Mouse (Mus musculus): ENCODE results near the gene Ptpn4.

GRCm38 (mm10) chr1:119877469-119877868 is 40.1 kb upstream of the Ptpn4 start:
- no peak for TF ChIP-seq CTCF (IDR thresholded peaks at IDR 0.05; ENCODE audit: low read depth)
- TF ChIP-seq EP300 (IDR thresholded peaks at IDR 0.05; ENCODE audit: low read depth): no peak

All from heart, postnatal 0 days (tissue).